Mouse (Mus musculus) adrenal gland, adult (tissue): Measurements from ENCODE around the gene Shbg.

ENCODE experiments used
- DNase-seq, 2 experiments: peaks; one replicate each; pipeline ENCODE4 v3.0.0; 2022 to 2023; ENCODE audit warnings: low spot score in 1 of 2; ENCODE audit not compliant: inconsistent age in 2 of 2

The Shbg gene

GRCm38 (mm10) chr11:69576307-69576706 lies 41.4 kb downstream of the Shbg start:
- DNase-seq, result no peak

- DNase-seq, result no peak
These were observed 42.5 kb downstream of the Shbg start for GRCm38 (mm10) chr11:69575220-69575619.

- no peak for DNase-seq
These were observed 52.6 kb downstream of the Shbg start for GRCm38 (mm10) chr11:69565131-69565530.
